Mouse (Mus musculus): ENCODE data around the gene Tbc1d14. TPM values are rescaled to one million over a fixed set of nuclear protein-coding genes. Genes with fewer than 3 reads are reported as not detected.

The Tbc1d14 gene
- total RNA-seq, 2 experiments from 2014 or later = 8.1 to 11.3 TPM

GRCm38 (mm10) chr5:36558526-36558925 is 34.5 kb downstream of the Tbc1d14 start:
- ATAC-seq (replicated peaks; ENCODE audit: low FRiP score, poor library complexity, severe bottlenecking) = no peak

- no peak for ATAC-seq (replicated peaks; ENCODE audit: low FRiP score, poor library complexity, severe bottlenecking)
Observed at GRCm38 (mm10) chr5:36557584-36558308, 35.3 kb downstream of the Tbc1d14 start.

GRCm38 (mm10) chr5:36556906-36557305 is 36.2 kb downstream of the Tbc1d14 start:
- ATAC-seq (replicated peaks; ENCODE audit: low FRiP score, poor library complexity, severe bottlenecking) = no peak

- ATAC-seq (replicated peaks; ENCODE audit: low FRiP score, poor library complexity, severe bottlenecking) = no peak
Observed at GRCm38 (mm10) chr5:36556289-36556688, 36.8 kb downstream of the Tbc1d14 start.

- ATAC-seq (replicated peaks; ENCODE audit: low FRiP score, poor library complexity, severe bottlenecking) = no peak
Observed at GRCm38 (mm10) chr5:36554496-36554895, 38.6 kb downstream of the Tbc1d14 start.

GRCm38 (mm10) chr5:36553886-36554285 is 39.2 kb downstream of the Tbc1d14 start:
- no peak for ATAC-seq (replicated peaks; ENCODE audit: low FRiP score, poor library complexity, severe bottlenecking)

- no peak for ATAC-seq (replicated peaks; ENCODE audit: low FRiP score, poor library complexity, severe bottlenecking)
Observed at GRCm38 (mm10) chr5:36553056-36553606, 39.9 kb downstream of the Tbc1d14 start.

GRCm38 (mm10) chr5:36552391-36552790 is 40.7 kb downstream of the Tbc1d14 start:
- 0 out of 2 replicates have a peak, but pooled peaks have one; percentile 36 for ATAC-seq (replicated peaks; ENCODE audit: low FRiP score, poor library complexity, severe bottlenecking)

GRCm38 (mm10) chr5:36549243-36549642 is 43.8 kb downstream of the Tbc1d14 start:
- ATAC-seq (replicated peaks; ENCODE audit: low FRiP score, poor library complexity, severe bottlenecking) = no peak

GRCm38 (mm10) chr5:36544765-36545164 is 48.3 kb downstream of the Tbc1d14 start:
- no peak for ATAC-seq (replicated peaks; ENCODE audit: low FRiP score, poor library complexity, severe bottlenecking)

GRCm38 (mm10) chr5:36540928-36541327 is 52.1 kb downstream of the Tbc1d14 start:
- no peak for ATAC-seq (replicated peaks; ENCODE audit: low FRiP score, poor library complexity, severe bottlenecking)

- peak; percentile 77 for ATAC-seq (replicated peaks; ENCODE audit: low FRiP score, poor library complexity, severe bottlenecking)
Observed at GRCm38 (mm10) chr5:36538576-36539187, 54.4 kb downstream of the Tbc1d14 start.

- no peak for ATAC-seq (replicated peaks; ENCODE audit: low FRiP score, poor library complexity, severe bottlenecking)
Observed at GRCm38 (mm10) chr5:36536424-36536823, 56.7 kb downstream of the Tbc1d14 start.

- no peak for ATAC-seq (replicated peaks; ENCODE audit: low FRiP score, poor library complexity, severe bottlenecking)
Observed at GRCm38 (mm10) chr5:36535438-36536176, 57.5 kb downstream of the Tbc1d14 start.

- no peak for ATAC-seq (replicated peaks; ENCODE audit: low FRiP score, poor library complexity, severe bottlenecking)
Observed at GRCm38 (mm10) chr5:36534455-36535030, 58.5 kb downstream of the Tbc1d14 start.

- peak; percentile 91 for ATAC-seq (replicated peaks; ENCODE audit: low FRiP score, poor library complexity, severe bottlenecking)
Observed at GRCm38 (mm10) chr5:36530129-36530751, 62.8 kb downstream of the Tbc1d14 start.

- no peak for ATAC-seq (replicated peaks; ENCODE audit: low FRiP score, poor library complexity, severe bottlenecking)
Observed at GRCm38 (mm10) chr5:36529698-36530097, 63.4 kb downstream of the Tbc1d14 start.

GRCm38 (mm10) chr5:36526921-36527320 is 66.2 kb downstream of the Tbc1d14 start:
- no peak for ATAC-seq (replicated peaks; ENCODE audit: low FRiP score, poor library complexity, severe bottlenecking)

- no peak for ATAC-seq (replicated peaks; ENCODE audit: low FRiP score, poor library complexity, severe bottlenecking)
Observed at GRCm38 (mm10) chr5:36526274-36526673, 66.8 kb downstream of the Tbc1d14 start.

- ATAC-seq (replicated peaks; ENCODE audit: low FRiP score, poor library complexity, severe bottlenecking) = no peak
Observed at GRCm38 (mm10) chr5:36525216-36525615, 67.9 kb downstream of the Tbc1d14 start.

Measured in erythroblast, adult 5-6 weeks (primary cell).